ENCODE assay signal across 26 mouse cellular contexts in genomic region chr5:8437481-8438156, GRCm38 (mm10).
"Had no signal": no experiment of that assay in that cellular context is flagged by ENCODE, and none has a peak within 500 bp of the region (broad histone marks: within the 10 kb centered on the region; RNA-seq: fewer than 3 reads in every experiment).

No protein-coding gene starts in this region.

- H3K4me3 ChIP-seq: gastrocnemius, adult 2 months; heart, adult 2 months; heart, embryonic 10.5 days; heart, embryonic 12.5 days; hindbrain, embryonic 10.5 days; hindbrain, embryonic 12.5 days; intestine, embryonic 15.5 days; kidney, embryonic 15.5 days; layer of hippocampus, adult 2 months; left cerebral cortex, adult 2 months; limb, embryonic 10.5 days; limb, embryonic 12.5 days; liver, embryonic 13.5 days; liver, embryonic 15.5 days had no signal

- H3K27me3 ChIP-seq: heart, embryonic 12.5 days; hindbrain, embryonic 12.5 days; intestine, embryonic 15.5 days; kidney, embryonic 15.5 days; limb, embryonic 12.5 days; liver, embryonic 13.5 days; liver, embryonic 15.5 days had no signal

- H3K4me1 ChIP-seq: heart, embryonic 10.5 days; heart, embryonic 12.5 days; hindbrain, embryonic 10.5 days; hindbrain, embryonic 12.5 days; intestine, embryonic 15.5 days; kidney, embryonic 15.5 days; limb, embryonic 10.5 days; limb, embryonic 12.5 days; liver, embryonic 13.5 days; liver, embryonic 15.5 days had no signal

- H3K9ac ChIP-seq: heart, embryonic 12.5 days; hindbrain, embryonic 12.5 days; hindbrain, embryonic 14.5 days; intestine, embryonic 15.5 days; kidney, embryonic 15.5 days; limb, embryonic 12.5 days; liver, embryonic 13.5 days; liver, embryonic 15.5 days; liver, postnatal 0 days had no signal

- ATAC-seq: hindbrain, embryonic 16.5 days; inflammation-experienced regulatory T-cells, adult 6 months; intestine, embryonic 15.5 days; intestine, postnatal 0 days; liver, postnatal 0 days had no signal

- DNase-seq: gastrocnemius, adult 2 months; gastrocnemius, postnatal 10 days; gastrocnemius, postnatal 25 days; heart, adult 2 months; heart, postnatal 10 days; heart, postnatal 4 days; kidney, adult 8-10 months; liver; liver, embryonic 13.5 days; liver, postnatal 0 days had no signal

- H3K9me3 ChIP-seq: heart, embryonic 10.5 days; heart, embryonic 12.5 days; hindbrain, embryonic 10.5 days; hindbrain, embryonic 12.5 days; intestine, embryonic 15.5 days; kidney, embryonic 15.5 days; limb, embryonic 10.5 days; limb, embryonic 12.5 days; liver, embryonic 13.5 days; liver, embryonic 15.5 days had no signal

- H3K36me3 ChIP-seq: intestine, embryonic 15.5 days had no signal

- H3K27ac ChIP-seq: gastrocnemius, adult 2 months; heart, adult 2 months; heart, embryonic 10.5 days; hindbrain, embryonic 10.5 days; hindbrain, embryonic 12.5 days; hindbrain, embryonic 14.5 days; intestine, embryonic 15.5 days; kidney, embryonic 15.5 days; layer of hippocampus, adult 2 months; left cerebral cortex, adult 2 months; limb, embryonic 10.5 days; limb, embryonic 12.5 days; liver, embryonic 13.5 days; liver, embryonic 15.5 days had no signal

- H3K4me2 ChIP-seq: heart, embryonic 12.5 days; hindbrain, embryonic 12.5 days; hindbrain, embryonic 14.5 days; intestine, embryonic 15.5 days; kidney, embryonic 15.5 days; limb, embryonic 12.5 days; liver, embryonic 11.5 days; liver, embryonic 13.5 days; liver, embryonic 15.5 days had no signal
